Mouse (Mus musculus): Measurements from ENCODE around the gene Pdk2. TPM values are rescaled to one million over a fixed set of nuclear protein-coding genes. Genes with fewer than 3 reads are reported as not detected.

Gene Pdk2
- polyA plus RNA-seq, 1 experiment: 167 TPM

DNA sequence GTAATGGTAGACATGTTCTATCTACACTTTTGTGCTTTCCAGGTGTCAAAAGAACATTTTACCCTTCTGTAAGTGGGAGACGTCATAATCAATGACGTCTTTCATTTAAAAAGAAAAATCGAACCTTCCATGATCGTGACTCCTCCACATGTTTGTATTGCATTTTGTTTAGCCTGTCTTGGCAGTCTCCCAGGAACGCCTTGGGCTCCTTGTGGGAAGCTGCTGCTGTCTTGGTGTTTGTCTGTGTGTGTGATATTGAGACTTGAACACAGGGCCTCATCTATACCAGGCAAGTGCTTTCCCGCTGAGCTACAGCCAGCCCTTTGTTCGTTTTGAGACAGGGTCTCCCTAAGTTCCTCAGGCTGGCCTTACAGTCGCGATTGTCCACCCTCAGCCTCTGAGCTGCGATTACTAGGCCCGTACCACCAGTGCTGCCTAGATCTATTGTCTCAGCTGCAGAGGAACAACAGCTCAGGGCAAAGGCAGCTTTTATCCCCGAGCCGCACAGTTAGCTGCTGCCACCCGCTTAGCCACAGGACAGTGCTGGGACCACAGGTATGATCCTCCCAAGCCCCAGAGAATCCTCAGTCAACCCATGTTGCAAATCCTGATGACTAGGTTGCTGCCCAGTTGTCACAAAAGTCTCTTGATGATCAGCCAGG lies 2.9 kb downstream of the Pdk2 start:
- 48% methylated on average over 14 of the region's 14 CpGs for WGBS
- peaks cover 27% of the 10 kb centered on the region for H3K4me1 ChIP-seq (ENCODE audit: control insufficient read depth, insufficient read depth, insufficient read length, low read length)
- H3K27me3 ChIP-seq (ENCODE audit: control insufficient read depth, insufficient read depth, low read length): no peaks in the 10 kb centered on the region
- peak overlapping the region; percentile 76 for H3K27ac ChIP-seq (ENCODE audit: insufficient read depth, low read depth, low read length)
- TF ChIP-seq POLR2A (IDR thresholded peaks at IDR 0.05; ENCODE audit: low read depth, low read length): no peak
- no peak for TF ChIP-seq CTCF (IDR thresholded peaks at IDR 0.05; ENCODE audit: extremely low read depth, insufficient read length, insufficient replicate concordance, low read depth, low read length)
- H3K36me3 ChIP-seq (ENCODE audit: control insufficient read depth, insufficient read depth, low read length): peaks cover 34% of the 10 kb centered on the region
- no peak overlapping the region for H3K4me3 ChIP-seq (ENCODE audit: low read depth, low read length)

DNA sequence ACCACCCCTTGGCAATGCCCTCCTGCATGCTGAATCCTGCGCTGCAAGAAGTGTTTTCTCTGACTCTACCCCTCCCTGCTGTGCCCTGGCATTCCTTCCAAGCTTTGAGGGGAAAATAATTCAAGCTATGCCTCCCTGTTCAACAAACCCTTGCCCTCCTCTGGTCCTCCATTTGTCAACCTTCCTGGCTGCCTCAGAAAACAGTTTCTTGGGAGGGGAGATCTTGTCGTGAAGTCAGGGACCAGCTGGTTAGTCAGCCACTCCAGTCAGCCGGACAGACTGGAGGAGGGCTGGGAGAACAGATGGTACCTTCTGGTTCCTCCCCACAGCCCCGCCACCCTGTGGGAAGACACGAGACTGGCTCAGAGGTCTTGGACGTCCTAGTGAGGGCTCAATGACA lies 3.8 kb downstream of the Pdk2 start:
- 73% methylated on average over 6 of the region's 6 CpGs for WGBS
- no peak overlapping the region for H3K4me3 ChIP-seq (ENCODE audit: low read depth, low read length)
- H3K27ac ChIP-seq (ENCODE audit: insufficient read depth, low read depth, low read length): no peak overlapping the region
- H3K36me3 ChIP-seq (ENCODE audit: control insufficient read depth, insufficient read depth, low read length): peaks cover 35% of the 10 kb centered on the region
- no peaks in the 10 kb centered on the region for H3K27me3 ChIP-seq (ENCODE audit: control insufficient read depth, insufficient read depth, low read length)
- peaks cover 30% of the 10 kb centered on the region for H3K4me1 ChIP-seq (ENCODE audit: control insufficient read depth, insufficient read depth, insufficient read length, low read length)
- TF ChIP-seq POLR2A (IDR thresholded peaks at IDR 0.05; ENCODE audit: low read depth, low read length) (no peak), CTCF (IDR thresholded peaks at IDR 0.05; ENCODE audit: extremely low read depth, insufficient read length, insufficient replicate concordance, low read depth, low read length) (no peak)

DNA sequence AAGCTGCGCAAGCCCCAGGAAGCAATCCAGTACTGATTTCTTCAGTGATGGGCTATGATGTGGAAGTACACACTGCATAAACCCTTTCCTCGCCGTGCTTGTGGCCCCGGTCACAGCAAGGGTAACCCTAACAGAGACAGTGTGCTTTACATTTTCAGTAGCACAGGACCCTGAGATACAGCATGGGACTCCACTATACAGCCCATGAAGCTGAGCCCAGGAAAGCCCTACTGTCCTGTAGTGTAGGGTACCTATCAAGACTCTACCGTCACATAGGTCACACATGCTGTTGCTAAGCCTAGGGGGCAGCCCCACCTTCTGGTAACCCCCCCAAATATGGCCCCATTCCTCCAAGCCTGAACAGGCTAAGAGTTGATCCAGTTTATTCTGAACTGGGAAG lies 4.6 kb downstream of the Pdk2 start:
- H3K4me1 ChIP-seq (ENCODE audit: control insufficient read depth, insufficient read depth, insufficient read length, low read length): peaks cover 30% of the 10 kb centered on the region
- H3K4me3 ChIP-seq (ENCODE audit: low read depth, low read length): no peak overlapping the region
- no peak overlapping the region for H3K27ac ChIP-seq (ENCODE audit: insufficient read depth, low read depth, low read length)
- WGBS: 98% methylated on average over 5 of the region's 5 CpGs
- peaks cover 43% of the 10 kb centered on the region for H3K36me3 ChIP-seq (ENCODE audit: control insufficient read depth, insufficient read depth, low read length)
- H3K27me3 ChIP-seq (ENCODE audit: control insufficient read depth, insufficient read depth, low read length): no peaks in the 10 kb centered on the region
- TF ChIP-seq CTCF (IDR thresholded peaks at IDR 0.05; ENCODE audit: extremely low read depth, insufficient read length, insufficient replicate concordance, low read depth, low read length): no peak
- TF ChIP-seq POLR2A (IDR thresholded peaks at IDR 0.05; ENCODE audit: low read depth, low read length): no peak

DNA sequence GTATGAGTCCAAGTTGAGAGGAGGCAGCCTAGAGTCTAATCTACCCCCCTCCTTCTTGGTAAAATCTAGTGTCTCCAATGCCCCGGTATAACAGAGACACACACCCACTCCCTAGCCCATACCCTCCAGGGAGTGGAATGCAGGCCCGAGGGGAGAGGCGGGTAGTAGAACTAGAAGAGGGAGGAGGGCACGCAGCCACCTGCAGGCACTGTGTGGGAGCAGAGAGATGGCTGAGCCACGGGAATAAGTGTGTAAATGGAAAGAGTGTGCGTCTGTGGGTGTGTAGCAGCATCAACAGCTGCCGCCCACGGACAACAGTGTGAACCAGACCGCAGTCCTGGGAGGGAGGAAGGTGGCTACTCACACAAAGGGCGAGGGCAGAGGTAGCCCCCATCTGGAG lies 6.3 kb downstream of the Pdk2 start:
- Histone ChIP-seq H3K4me3 (ENCODE audit: low read depth, low read length) (no peak overlapping the region), H3K27me3 (ENCODE audit: control insufficient read depth, insufficient read depth, low read length) (no peaks in the 10 kb centered on the region), H3K4me1 (ENCODE audit: control insufficient read depth, insufficient read depth, insufficient read length, low read length) (peaks cover 24% of the 10 kb centered on the region), H3K27ac (ENCODE audit: insufficient read depth, low read depth, low read length) (no peak overlapping the region), H3K36me3 (ENCODE audit: control insufficient read depth, insufficient read depth, low read length) (peaks cover 48% of the 10 kb centered on the region)
- no peak for TF ChIP-seq CTCF (IDR thresholded peaks at IDR 0.05; ENCODE audit: extremely low read depth, insufficient read length, insufficient replicate concordance, low read depth, low read length)
- no peak for TF ChIP-seq POLR2A (IDR thresholded peaks at IDR 0.05; ENCODE audit: low read depth, low read length)
- WGBS: 77% methylated on average over 10 of the region's 10 CpGs

DNA sequence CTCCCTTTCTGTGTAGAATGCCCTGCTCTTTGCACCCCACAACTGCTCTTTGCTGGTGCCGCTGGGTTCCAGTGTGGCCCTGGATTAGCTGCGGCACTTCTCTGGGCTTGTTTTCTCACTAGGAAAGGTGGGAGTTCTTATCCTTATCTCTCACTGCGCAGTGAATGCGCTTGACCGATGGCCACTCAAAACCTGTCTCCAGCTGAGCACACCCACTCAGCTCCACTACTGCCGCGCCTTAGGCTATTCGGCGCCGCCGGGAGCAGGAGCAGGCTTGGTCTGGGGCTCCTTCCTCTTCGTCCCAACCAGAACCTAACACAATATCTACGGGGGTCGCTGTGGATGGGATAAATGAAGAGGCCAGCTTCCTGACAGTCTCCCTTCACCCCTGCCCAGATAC lies 7.5 kb downstream of the Pdk2 start:
- 74% methylated on average over 14 of the region's 14 CpGs for WGBS
- H3K4me3 ChIP-seq (ENCODE audit: low read depth, low read length): no peak overlapping the region
- TF ChIP-seq POLR2A (IDR thresholded peaks at IDR 0.05; ENCODE audit: low read depth, low read length): no peak
- no peak for TF ChIP-seq CTCF (IDR thresholded peaks at IDR 0.05; ENCODE audit: extremely low read depth, insufficient read length, insufficient replicate concordance, low read depth, low read length)
- no peaks in the 10 kb centered on the region for H3K27me3 ChIP-seq (ENCODE audit: control insufficient read depth, insufficient read depth, low read length)
- H3K27ac ChIP-seq (ENCODE audit: insufficient read depth, low read depth, low read length): no peak overlapping the region
- H3K36me3 ChIP-seq (ENCODE audit: control insufficient read depth, insufficient read depth, low read length): peaks cover 53% of the 10 kb centered on the region
- peaks cover 14% of the 10 kb centered on the region for H3K4me1 ChIP-seq (ENCODE audit: control insufficient read depth, insufficient read depth, insufficient read length, low read length)

DNA sequence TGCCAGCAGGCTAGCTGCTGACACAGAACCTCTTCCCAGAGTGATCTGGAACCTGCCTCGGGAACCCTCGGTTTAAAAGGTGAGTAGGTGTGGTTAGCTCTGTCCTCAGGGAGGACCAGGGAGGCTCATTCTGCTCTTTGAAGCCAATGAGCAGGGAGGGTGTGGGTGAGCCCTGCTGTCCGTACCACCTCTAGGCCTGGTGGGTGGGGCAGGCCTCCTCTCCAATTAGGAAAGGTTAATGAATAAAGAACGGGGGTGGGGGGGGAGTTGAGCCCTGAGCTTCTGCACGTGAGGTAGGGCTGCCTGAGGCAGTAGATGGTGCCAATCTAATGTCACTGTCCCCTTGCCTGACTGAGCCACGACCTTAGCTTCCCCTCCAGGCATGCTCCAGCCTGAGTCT lies 8.2 kb downstream of the Pdk2 start:
- Histone ChIP-seq H3K4me3 (ENCODE audit: low read depth, low read length) (no peak overlapping the region), H3K27me3 (ENCODE audit: control insufficient read depth, insufficient read depth, low read length) (no peaks in the 10 kb centered on the region), H3K4me1 (ENCODE audit: control insufficient read depth, insufficient read depth, insufficient read length, low read length) (peaks cover 9% of the 10 kb centered on the region), H3K36me3 (ENCODE audit: control insufficient read depth, insufficient read depth, low read length) (peaks cover 54% of the 10 kb centered on the region), H3K27ac (ENCODE audit: insufficient read depth, low read depth, low read length) (no peak overlapping the region)
- TF ChIP-seq CTCF (IDR thresholded peaks at IDR 0.05; ENCODE audit: extremely low read depth, insufficient read length, insufficient replicate concordance, low read depth, low read length) (no peak), POLR2A (IDR thresholded peaks at IDR 0.05; ENCODE audit: low read depth, low read length) (no peak)
- WGBS: 31% methylated on average over 6 of the region's 6 CpGs

DNA sequence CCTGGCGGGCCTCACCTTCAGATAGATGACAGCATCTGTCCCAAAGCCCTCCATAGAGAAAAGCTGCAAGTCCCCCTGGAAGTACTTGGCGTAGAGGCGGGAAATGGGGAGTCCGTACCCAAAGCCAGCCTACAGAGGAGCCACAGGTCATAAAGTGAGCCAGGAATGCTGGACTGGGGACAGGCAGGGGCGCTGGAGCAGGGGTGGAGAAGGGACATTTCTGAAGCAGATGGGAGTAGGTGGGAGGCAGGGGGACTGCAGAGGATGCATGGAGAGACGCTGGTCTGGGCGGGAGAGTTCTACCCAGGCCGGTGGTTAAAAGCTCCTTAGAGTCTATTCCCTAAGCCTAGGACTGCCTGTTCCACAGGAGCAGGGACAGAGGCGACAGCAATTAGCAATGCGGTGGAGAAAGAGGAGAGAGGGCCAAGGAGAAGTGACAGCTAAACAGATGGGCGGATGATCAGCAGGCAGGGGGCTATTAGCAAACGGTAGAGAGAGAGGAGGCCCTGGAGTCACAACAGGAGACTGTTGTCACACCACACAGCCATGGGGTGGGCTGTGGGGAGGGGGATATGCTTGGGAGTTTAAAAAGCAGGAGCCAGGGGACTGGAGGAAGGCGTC lies 13.2 kb downstream of the Pdk2 start:
- peaks cover 38% of the 10 kb centered on the region for H3K36me3 ChIP-seq (ENCODE audit: control insufficient read depth, insufficient read depth, low read length)
- H3K4me3 ChIP-seq (ENCODE audit: low read depth, low read length): no peak overlapping the region
- H3K4me1 ChIP-seq (ENCODE audit: control insufficient read depth, insufficient read depth, insufficient read length, low read length): no peaks in the 10 kb centered on the region
- TF ChIP-seq CTCF (IDR thresholded peaks at IDR 0.05; ENCODE audit: extremely low read depth, insufficient read length, insufficient replicate concordance, low read depth, low read length): no peak
- TF ChIP-seq POLR2A (IDR thresholded peaks at IDR 0.05; ENCODE audit: low read depth, low read length): no peak
- no peaks in the 10 kb centered on the region for H3K27me3 ChIP-seq (ENCODE audit: control insufficient read depth, insufficient read depth, low read length)
- H3K27ac ChIP-seq (ENCODE audit: insufficient read depth, low read depth, low read length): no peak overlapping the region
- 79% methylated on average over 13 of the region's 13 CpGs for WGBS
